Mouse (Mus musculus) spleen, postnatal 10 days (tissue): ENCODE results near the gene Lonrf2.
A peak's percentile ranks its signal among the peaks of the same experiment; 100 is the strongest.

Experiments used
- DNase-seq, 2 experiments: peaks; one replicate each; pipeline ENCODE4 v3.0.0; 2021 to 2022; ENCODE audit warnings: low spot score in 2 of 2

Gene Lonrf2

GRCm38 (mm10) chr1:38835568-38836476 is 689 bp downstream of the Lonrf2 start:
- no peak for DNase-seq

DNA sequence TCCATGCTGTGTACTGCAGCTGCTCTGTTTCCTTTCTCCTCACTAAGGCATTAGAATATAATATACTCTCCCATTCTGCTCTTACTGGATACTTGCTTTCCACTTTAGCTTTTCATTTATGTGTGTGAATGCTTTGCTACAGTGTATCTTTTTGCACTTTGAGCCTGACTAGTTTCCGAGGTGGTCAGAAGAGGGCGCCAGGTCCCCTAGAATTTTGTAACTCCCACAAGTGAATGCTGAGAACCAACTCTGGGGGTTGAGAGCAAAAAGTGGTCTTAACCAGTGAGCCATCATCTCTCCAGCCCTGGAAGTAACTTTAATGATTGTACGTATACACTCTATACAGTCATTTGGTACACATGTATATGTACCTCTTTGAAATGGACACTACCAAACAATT is 1.6 kb downstream of the Lonrf2 start:
- DNase-seq, result peak in 1 of 2 experiments; percentile 25

GRCm38 (mm10) chr1:38824926-38825325 is 11.6 kb downstream of the Lonrf2 start:
- no peak for DNase-seq

- no peak for DNase-seq
Observed at GRCm38 (mm10) chr1:38823851-38824250, 12.7 kb downstream of the Lonrf2 start.

DNA sequence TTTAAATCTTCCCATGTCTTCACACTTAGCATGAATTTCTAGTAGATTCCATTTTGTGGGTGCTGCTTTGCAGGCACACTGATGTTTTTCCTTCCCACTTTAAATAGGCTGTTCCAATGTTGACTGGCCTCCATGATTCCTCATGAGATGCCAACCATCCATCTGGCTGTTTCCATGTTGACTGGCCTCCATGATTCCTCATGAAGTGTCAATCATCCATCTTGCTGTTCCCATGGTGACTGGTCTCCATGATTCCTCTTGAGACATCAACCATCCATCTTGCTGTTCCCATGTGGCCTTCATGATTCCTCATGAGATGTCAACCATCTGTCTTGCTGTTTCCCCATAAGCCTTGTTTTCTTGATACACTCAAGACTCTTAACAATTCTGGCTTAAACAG is 16.8 kb downstream of the Lonrf2 start:
- no peak for DNase-seq

DNA sequence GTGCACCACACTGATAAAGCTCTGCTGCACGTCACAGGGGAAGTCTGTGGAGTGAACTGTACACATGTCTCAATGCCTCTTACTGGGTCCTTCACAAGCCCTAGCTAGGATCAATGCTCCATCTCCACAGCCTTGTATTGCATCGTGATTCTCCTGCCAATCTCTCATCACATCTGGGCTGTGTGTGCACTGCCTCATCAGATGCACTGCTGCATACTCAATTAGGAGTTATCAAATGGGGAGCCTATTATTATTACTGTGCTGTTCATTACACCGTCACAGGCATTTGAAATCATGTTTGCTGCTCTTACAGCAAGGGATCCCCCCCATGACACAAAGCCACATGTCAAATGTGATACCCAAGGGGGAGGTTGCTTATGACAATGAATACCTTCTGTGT is 18.8 kb downstream of the Lonrf2 start:
- no peak for DNase-seq

- DNase-seq, result no peak
Observed at GRCm38 (mm10) chr1:38817268-38817667, 19.2 kb downstream of the Lonrf2 start.

DNA sequence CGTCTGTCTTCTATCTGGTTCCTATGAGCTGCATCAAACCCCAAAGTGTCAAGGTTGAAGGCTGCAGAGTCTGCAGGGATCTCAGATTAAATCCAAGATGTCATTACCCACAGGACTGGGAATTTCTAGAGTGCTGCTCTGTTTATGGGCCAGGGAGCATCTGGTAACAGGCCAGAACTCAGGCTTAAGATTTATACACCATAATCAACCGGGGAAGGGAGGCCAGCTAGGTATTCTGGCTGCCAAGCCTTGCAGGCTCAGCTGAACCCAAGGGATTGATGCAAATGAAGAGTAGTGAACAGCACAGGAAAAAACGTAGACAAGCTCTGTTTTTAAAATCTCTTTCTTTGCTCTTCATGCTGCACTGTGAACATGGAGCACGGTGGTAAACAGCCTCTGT is 20.2 kb downstream of the Lonrf2 start:
- DNase-seq, result no peak

GRCm38 (mm10) chr1:38807121-38807520 is 29.4 kb downstream of the Lonrf2 start:
- no peak for DNase-seq

GRCm38 (mm10) chr1:38800402-38800801 is 36.1 kb downstream of the Lonrf2 start:
- DNase-seq, result no peak

DNA sequence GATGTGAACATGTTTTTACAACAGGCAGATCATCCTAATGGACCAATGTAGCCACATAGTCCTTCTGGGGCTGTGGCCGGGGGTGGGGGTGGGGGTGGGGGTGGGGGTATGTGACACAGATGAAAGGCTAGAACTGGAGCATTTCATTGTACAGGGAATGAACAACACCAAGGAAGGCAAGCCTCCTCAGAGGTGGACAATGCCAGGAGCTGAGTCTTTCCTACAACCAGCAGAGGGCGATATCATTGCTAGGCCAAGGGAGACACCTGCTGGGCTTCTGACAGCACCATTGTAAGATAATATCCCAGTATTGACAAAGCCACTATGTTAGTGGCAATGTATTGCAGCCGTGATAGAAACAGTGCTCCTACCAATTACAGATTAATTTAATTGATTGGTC is 37.2 kb downstream of the Lonrf2 start:
- peak in 1 of 2 experiments; percentile 22 for DNase-seq

- no peak for DNase-seq
Observed at GRCm38 (mm10) chr1:38796936-38797335, 39.6 kb downstream of the Lonrf2 start.

GRCm38 (mm10) chr1:38795496-38795895 is 41.0 kb downstream of the Lonrf2 start:
- no peak for DNase-seq

DNA sequence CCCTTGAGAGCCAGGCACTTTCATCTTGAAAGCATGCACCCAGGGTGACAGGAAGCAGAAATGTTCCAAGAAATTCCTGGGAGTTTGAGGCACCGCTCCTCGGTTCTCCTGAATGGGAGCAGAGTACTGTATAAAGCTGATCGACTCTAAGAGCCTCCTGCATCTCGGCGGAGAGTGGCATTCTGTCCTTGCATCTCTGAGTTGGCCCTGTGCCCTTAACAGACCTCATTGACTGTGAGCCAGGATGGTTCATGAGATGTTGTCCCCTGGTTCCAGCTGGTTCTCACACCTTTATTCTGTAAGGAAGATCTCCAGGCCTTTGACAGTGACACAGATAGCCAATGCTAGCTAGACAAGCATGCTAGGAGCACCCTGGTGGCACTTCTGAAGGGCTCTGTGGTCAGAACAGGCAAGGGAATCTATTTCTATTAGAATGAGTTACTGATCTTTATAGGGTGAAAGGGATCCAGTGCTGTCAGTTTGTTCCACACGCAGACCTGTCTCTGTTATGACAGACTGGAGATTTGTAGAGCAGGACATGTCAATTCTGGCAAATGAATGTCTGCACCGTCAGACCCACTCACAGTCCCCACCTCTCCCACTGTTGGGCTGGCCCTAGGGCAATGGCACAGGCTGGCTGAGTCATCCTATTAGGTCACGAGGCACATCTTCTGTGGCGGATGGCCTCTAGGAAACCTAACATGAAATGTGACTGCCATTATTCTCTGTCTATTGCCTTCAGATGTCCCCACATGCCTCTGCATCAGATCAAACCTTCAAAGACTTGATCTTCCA is 45.3 kb downstream of the Lonrf2 start:
- no peak for DNase-seq

DNA sequence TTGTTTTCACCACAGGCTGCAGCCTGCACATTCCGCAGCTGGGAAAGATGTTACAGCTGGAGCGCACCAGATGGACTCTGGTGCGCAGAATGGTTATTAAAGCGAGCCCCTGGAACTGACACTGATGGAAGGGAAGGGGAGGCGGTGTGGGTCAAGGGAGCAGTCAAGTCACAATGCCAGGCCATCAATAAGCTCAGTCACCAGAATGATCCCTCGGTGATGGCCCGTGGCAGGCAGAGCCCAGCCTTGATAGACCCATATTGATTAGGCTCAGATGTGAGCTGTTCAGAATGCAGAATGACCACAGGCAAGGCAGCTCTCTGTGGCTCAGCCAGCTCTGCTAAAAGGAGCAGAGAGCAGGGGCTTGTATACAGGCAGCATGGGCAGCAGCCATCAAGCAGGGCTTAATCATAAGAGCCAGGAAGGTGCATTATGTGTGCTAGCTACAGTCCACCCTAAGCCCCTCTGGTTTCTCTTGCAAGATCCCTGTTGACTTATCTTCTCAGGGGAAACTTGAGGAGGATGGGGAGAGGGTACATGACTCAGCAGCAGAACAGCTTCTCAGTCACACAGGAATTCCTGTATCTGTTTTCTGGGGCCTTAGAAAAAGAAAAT is 46.4 kb downstream of the Lonrf2 start:
- no peak for DNase-seq

GRCm38 (mm10) chr1:38788904-38789303 is 47.6 kb downstream of the Lonrf2 start:
- DNase-seq, result no peak

- peak in 1 of 2 experiments; percentile 46 for DNase-seq
Observed at GRCm38 (mm10) chr1:38787443-38787842, 49.1 kb downstream of the Lonrf2 start.

GRCm38 (mm10) chr1:38786358-38786757 is 50.2 kb downstream of the Lonrf2 start:
- DNase-seq, result no peak

- peak in 1 of 2 experiments; percentile 28 for DNase-seq
Observed at GRCm38 (mm10) chr1:38778271-38778670, 58.2 kb downstream of the Lonrf2 start.

DNA sequence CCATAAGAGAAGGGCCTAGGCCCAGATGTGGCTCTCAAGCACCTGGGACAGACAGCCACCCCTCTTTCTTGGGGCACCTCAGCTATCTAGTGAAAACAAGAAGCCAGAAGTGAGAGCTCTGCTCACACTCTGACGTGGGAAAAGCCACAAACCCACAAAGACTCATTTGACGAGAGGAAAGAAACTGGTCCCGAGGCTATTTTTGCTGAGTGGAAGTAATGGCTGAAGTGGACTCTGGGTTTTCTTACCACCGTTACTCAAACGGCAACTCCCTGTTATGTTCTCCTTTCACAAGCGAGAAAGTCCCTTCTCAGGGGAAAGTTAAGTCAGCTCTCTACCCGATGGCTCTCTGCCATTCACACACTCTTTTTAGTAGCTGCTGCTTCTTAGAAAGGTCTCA is 59.0 kb downstream of the Lonrf2 start:
- peak in 1 of 2 experiments; percentile 30 for DNase-seq

DNA sequence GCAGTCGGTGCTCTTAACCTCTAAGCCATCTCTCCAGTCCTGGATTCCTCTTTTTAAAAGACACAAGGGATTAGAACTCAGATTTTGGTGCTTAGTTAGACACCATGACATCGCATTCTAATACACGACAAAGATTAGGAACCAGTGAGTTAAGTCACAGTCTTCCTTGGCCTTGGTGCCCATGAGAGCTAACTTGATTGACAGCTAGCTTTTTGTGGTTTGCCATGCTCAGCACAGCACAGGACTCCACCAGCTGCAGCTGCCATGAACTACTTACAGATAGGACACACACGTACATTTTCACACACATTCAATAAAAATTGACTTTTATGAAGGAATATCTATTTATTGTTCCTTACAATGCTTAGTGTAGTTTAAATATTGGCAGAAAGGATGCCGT is 60.8 kb downstream of the Lonrf2 start:
- no peak for DNase-seq

- no peak for DNase-seq
Observed at GRCm38 (mm10) chr1:38770676-38771075, 65.8 kb downstream of the Lonrf2 start.
